Mouse (Mus musculus): Measurements from ENCODE around the gene Mrnip. TPM values are rescaled to one million over a fixed set of nuclear protein-coding genes. Genes with fewer than 3 reads are reported as not detected.
A peak's percentile ranks its signal among the peaks of the same experiment; 100 is the strongest.

The Mrnip gene
- polyA plus RNA-seq, 1 experiment from 2014 or later, result 10.5 TPM

- WGBS, result 93% methylated on average over 3 of the region's 3 CpGs
- no peaks in the 10 kb centered on the region for H3K9me3 ChIP-seq
Observed at GRCm38 (mm10) chr11:50162338-50163050, 11.8 kb upstream of the Mrnip start.

GRCm38 (mm10) chr11:50168352-50168751 is 5.9 kb upstream of the Mrnip start:
- 83% methylated on average over 5 of the region's 5 CpGs for WGBS
- H3K27ac ChIP-seq, result no peak overlapping the region
- H3K4me2 ChIP-seq, result no peak overlapping the region
- H3K27me3 ChIP-seq (replicated peaks), result no peaks in the 10 kb centered on the region
- H3K9ac ChIP-seq, result no peak overlapping the region
- ATAC-seq (ENCODE audit: insufficient read depth, low FRiP score, low read depth), result no peak
- H3K9me3 ChIP-seq, result no peaks in the 10 kb centered on the region
- no peaks in the 10 kb centered on the region for H3K4me1 ChIP-seq
- H3K36me3 ChIP-seq, result peaks cover 18% of the 10 kb centered on the region
- H3K4me3 ChIP-seq (replicated peaks), result no peak overlapping the region

More at GRCm38 (mm10) chr11:50162338-50163050, 11.8 kb upstream of the Mrnip start:
- no peak overlapping the region for H3K4me3 ChIP-seq (replicated peaks)
- H3K4me2 ChIP-seq, result no peak overlapping the region
- no peak overlapping the region for H3K27ac ChIP-seq
- peaks cover 19% of the 10 kb centered on the region for H3K36me3 ChIP-seq
- no peaks in the 10 kb centered on the region for H3K27me3 ChIP-seq (replicated peaks)
- no peak overlapping the region for H3K9ac ChIP-seq
- H3K4me1 ChIP-seq, result no peaks in the 10 kb centered on the region
- ATAC-seq (ENCODE audit: insufficient read depth, low FRiP score, low read depth), result no peak

- Histone ChIP-seq H3K9ac (peak overlapping the region; percentile 78), H3K4me3 (replicated peaks) (peak overlapping the region; percentile 71), H3K9me3 (no peaks in the 10 kb centered on the region), H3K36me3 (0 out of 2 replicates have a peak, but pooled peaks cover 3% of the 10 kb centered on the region), H3K27ac (peak overlapping the region; percentile 48), H3K4me1 (peaks cover 3% of the 10 kb centered on the region; the same call in 1 of the 2 replicates), H3K27me3 (replicated peaks) (no peaks in the 10 kb centered on the region), H3K4me2 (peak overlapping the region; percentile 84)
- ATAC-seq (ENCODE audit: insufficient read depth, low FRiP score, low read depth), result peak; percentile 99
- WGBS, result 0% methylated on average over 27 of the region's 27 CpGs
Observed at GRCm38 (mm10) chr11:50174730-50175187, 515 bp downstream of the Mrnip start.

- peaks cover 3% of the 10 kb centered on the region; the same call in 1 of the 2 replicates for H3K4me1 ChIP-seq
- no peak overlapping the region for H3K27ac ChIP-seq
- no peak for ATAC-seq (ENCODE audit: insufficient read depth, low FRiP score, low read depth)
- 56% methylated on average over 3 of the region's 3 CpGs for WGBS
- no peaks in the 10 kb centered on the region for H3K9me3 ChIP-seq
- H3K4me2 ChIP-seq, result no peak overlapping the region
- no peak overlapping the region for H3K4me3 ChIP-seq (replicated peaks)
- no peaks in the 10 kb centered on the region for H3K36me3 ChIP-seq
- no peak overlapping the region for H3K9ac ChIP-seq
- no peaks in the 10 kb centered on the region for H3K27me3 ChIP-seq (replicated peaks)
Observed at GRCm38 (mm10) chr11:50176351-50176750, 2.1 kb downstream of the Mrnip start.

- no peaks in the 10 kb centered on the region for H3K27me3 ChIP-seq (replicated peaks)
- no peaks in the 10 kb centered on the region for H3K9me3 ChIP-seq
- H3K27ac ChIP-seq, result no peak overlapping the region
- no peak overlapping the region for H3K4me3 ChIP-seq (replicated peaks)
- WGBS, result 63% methylated on average over 6 of the region's 6 CpGs
- H3K9ac ChIP-seq, result no peak overlapping the region
- H3K36me3 ChIP-seq, result no peaks in the 10 kb centered on the region
- H3K4me2 ChIP-seq, result no peak overlapping the region
- H3K4me1 ChIP-seq, result peaks cover 3% of the 10 kb centered on the region; the same call in 1 of the 2 replicates
- no peak for ATAC-seq (ENCODE audit: insufficient read depth, low FRiP score, low read depth)
Observed at GRCm38 (mm10) chr11:50177111-50177510, 2.9 kb downstream of the Mrnip start.

- Histone ChIP-seq H3K4me1 (peaks cover 3% of the 10 kb centered on the region; the same call in 1 of the 2 replicates), H3K9ac (no peak overlapping the region), H3K9me3 (no peaks in the 10 kb centered on the region), H3K27ac (no peak overlapping the region), H3K4me2 (no peak overlapping the region), H3K27me3 (replicated peaks) (no peaks in the 10 kb centered on the region), H3K36me3 (no peaks in the 10 kb centered on the region), H3K4me3 (replicated peaks) (no peak overlapping the region)
- no peak for ATAC-seq (ENCODE audit: insufficient read depth, low FRiP score, low read depth)
- 68% methylated on average over 5 of the region's 5 CpGs for WGBS
Observed at GRCm38 (mm10) chr11:50178532-50179488, 4.6 kb downstream of the Mrnip start.

GRCm38 (mm10) chr11:50180478-50181231 is 6.4 kb downstream of the Mrnip start:
- WGBS, result 74% methylated on average over 6 of the region's 6 CpGs
- H3K9me3 ChIP-seq, result no peaks in the 10 kb centered on the region
- no peak overlapping the region for H3K4me2 ChIP-seq
- no peaks in the 10 kb centered on the region for H3K36me3 ChIP-seq
- no peaks in the 10 kb centered on the region for H3K27me3 ChIP-seq (replicated peaks)
- H3K27ac ChIP-seq, result no peak overlapping the region
- H3K4me1 ChIP-seq, result no peaks in the 10 kb centered on the region
- H3K4me3 ChIP-seq (replicated peaks), result no peak overlapping the region
- no peak for ATAC-seq (ENCODE audit: insufficient read depth, low FRiP score, low read depth)
- no peak overlapping the region for H3K9ac ChIP-seq

- Histone ChIP-seq H3K27ac (no peak overlapping the region), H3K4me1 (no peaks in the 10 kb centered on the region), H3K9ac (no peak overlapping the region), H3K27me3 (replicated peaks) (no peaks in the 10 kb centered on the region), H3K9me3 (no peaks in the 10 kb centered on the region), H3K4me2 (no peak overlapping the region), H3K4me3 (replicated peaks) (no peak overlapping the region), H3K36me3 (no peaks in the 10 kb centered on the region)
- ATAC-seq (ENCODE audit: insufficient read depth, low FRiP score, low read depth), result no peak
- 72% methylated on average over 4 of the region's 4 CpGs for whole genome bisulfite sequencing
Observed at GRCm38 (mm10) chr11:50182702-50183101, 8.5 kb downstream of the Mrnip start.

GRCm38 (mm10) chr11:50184788-50185187 is 10.5 kb downstream of the Mrnip start:
- Histone ChIP-seq H3K4me3 (replicated peaks) (no peak overlapping the region), H3K4me2 (no peak overlapping the region), H3K4me1 (no peaks in the 10 kb centered on the region), H3K27me3 (replicated peaks) (no peaks in the 10 kb centered on the region), H3K36me3 (no peaks in the 10 kb centered on the region), H3K9me3 (no peaks in the 10 kb centered on the region), H3K9ac (no peak overlapping the region), H3K27ac (no peak overlapping the region)
- no peak for ATAC-seq (ENCODE audit: insufficient read depth, low FRiP score, low read depth)
- 83% methylated on average over 3 of the region's 3 CpGs for WGBS

GRCm38 (mm10) chr11:50188682-50189081 is 14.4 kb downstream of the Mrnip start:
- H3K4me3 ChIP-seq (replicated peaks), result no peak overlapping the region
- H3K9ac ChIP-seq, result no peak overlapping the region
- peak; percentile 31; the same call in 1 of the 2 replicates for ATAC-seq (ENCODE audit: insufficient read depth, low FRiP score, low read depth)

GRCm38 (mm10) chr11:50190362-50190761 is 16.1 kb downstream of the Mrnip start:
- Histone ChIP-seq H3K4me3 (replicated peaks) (no peak overlapping the region), H3K4me2 (no peak overlapping the region), H3K4me1 (no peaks in the 10 kb centered on the region), H3K9me3 (no peaks in the 10 kb centered on the region), H3K36me3 (no peaks in the 10 kb centered on the region), H3K27me3 (replicated peaks) (no peaks in the 10 kb centered on the region), H3K9ac (no peak overlapping the region), H3K27ac (no peak overlapping the region)
- ATAC-seq (ENCODE audit: insufficient read depth, low FRiP score, low read depth), result no peak
- WGBS, result 66% methylated on average over 4 of the region's 4 CpGs

More at GRCm38 (mm10) chr11:50188682-50189081, 14.4 kb downstream of the Mrnip start:
- no peak overlapping the region for H3K27ac ChIP-seq
- H3K9me3 ChIP-seq, result no peaks in the 10 kb centered on the region
- H3K36me3 ChIP-seq, result no peaks in the 10 kb centered on the region
- H3K4me1 ChIP-seq, result no peaks in the 10 kb centered on the region
- 50% methylated on average over 7 of the region's 7 CpGs for WGBS
- H3K27me3 ChIP-seq (replicated peaks), result no peaks in the 10 kb centered on the region
- H3K4me2 ChIP-seq, result no peak overlapping the region
